Mouse (Mus musculus) liver, adult 2 months (tissue): ENCODE results near the gene Insrr.

Experiments
- CTCF ChIP-seq: fragments of 200-500 bp; IDR thresholded peaks from 2 replicates; pipeline ENCODE4 v1.5.1; 2011; ENCODE audit warnings: low read depth, low read length, control low read depth
- POLR2A ChIP-seq: fragments of 200-500 bp; IDR thresholded peaks from 2 replicates; pipeline ENCODE4 v1.6.1; 2011; ENCODE audit warnings: low read length, control low read depth; ENCODE audit not compliant: insufficient read depth; ENCODE audit errors: extremely low read depth

- no peak for TF ChIP-seq CTCF
- no peak for TF ChIP-seq POLR2A
Observed at GRCm38 (mm10) chr3:87812873-87813272, 16.1 kb downstream of the Insrr start.
